Mouse (Mus musculus) lung, postnatal 0 days (tissue): ENCODE results near the gene Ube2r2.

Experiments
- CTCF ChIP-seq: IDR thresholded peaks from 2 replicates; pipeline ENCODE4 v1.5.1; 2016; ENCODE audit warnings: antibody characterized with exemption, mild to moderate bottlenecking
- EP300 ChIP-seq: IDR thresholded peaks from 2 replicates; pipeline ENCODE4 v1.6.1; 2016; ENCODE audit warnings: antibody characterized with exemption, mild to moderate bottlenecking, control low read depth

DNA sequence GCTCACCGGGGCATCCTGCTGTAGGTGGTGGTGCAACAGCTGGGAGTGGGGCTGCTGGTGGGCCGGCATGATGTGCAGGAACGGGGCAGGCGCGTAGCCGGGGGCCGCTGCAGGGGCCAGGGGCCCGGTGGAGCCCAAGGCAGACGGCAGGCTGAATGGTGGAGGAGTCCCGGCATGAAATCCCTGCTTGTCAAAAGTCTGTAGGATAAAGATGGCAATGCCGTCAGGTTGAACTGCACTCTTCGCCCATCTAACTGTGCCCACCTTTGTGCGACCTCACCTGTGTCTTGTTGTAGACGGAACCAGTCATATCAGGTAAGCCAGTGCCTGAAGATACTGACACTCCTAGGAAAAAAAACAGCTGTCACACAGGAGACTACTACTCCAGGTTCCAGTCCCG lies 59.8 kb downstream of the Ube2r2 start:
- TF ChIP-seq EP300 (no peak), CTCF (no peak)
